Mouse (Mus musculus) liver, postnatal 0 days (tissue): ENCODE measurements around the gene Arhgef11.

Source experiments
- CTCF ChIP-seq: sonication (generic); IDR thresholded peaks from 2 replicates; pipeline ENCODE4 v1.5.1; 2016; ENCODE audit warnings: antibody characterized with exemption, low read depth
- EP300 ChIP-seq: IDR thresholded peaks from 2 replicates; pipeline ENCODE4 v1.6.1; 2016; ENCODE audit warnings: antibody characterized with exemption, low read depth, mild to moderate bottlenecking

- TF ChIP-seq CTCF (no peak), EP300 (no peak)
These were observed 150.4 kb downstream of the Arhgef11 start for GRCm38 (mm10) chr3:87767764-87768163.
